Mouse (Mus musculus): ENCODE measurements at regions not wholly inside any gene's neighbourhood (a gene's known extent, or its start where the extent isn't known, plus 50 kb on each side); places are given as distances from the start of the nearest gene placed in this dataset.
A peak's percentile ranks its signal among the peaks of the same experiment; 100 is the strongest.

DNA sequence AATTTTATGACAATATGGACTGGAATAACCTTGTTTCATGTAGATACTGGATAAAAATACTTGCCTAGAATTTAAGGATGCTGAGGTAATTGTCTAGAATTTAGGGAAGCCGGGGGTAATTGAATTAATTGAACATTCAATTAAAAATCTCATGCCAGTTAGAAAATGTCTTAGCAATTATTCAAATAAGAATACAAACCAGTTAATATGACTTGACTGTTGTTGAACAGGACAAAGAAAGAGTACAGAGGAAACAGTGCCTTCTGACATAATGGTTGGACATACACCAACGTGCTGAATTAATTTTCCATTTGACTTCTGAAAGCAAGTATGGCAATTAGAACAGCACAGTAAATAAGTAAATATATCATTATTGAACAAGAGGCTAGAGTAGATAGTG, 377.4 kb upstream of the Vrk2 start:
- ATAC-seq (ENCODE audit: low FRiP score, low read depth) = no peak
- Histone ChIP-seq H3K36me3 (no peaks in the 10 kb centered on the region), H3K9me3 (no peaks in the 10 kb centered on the region), H3K9ac (replicated peaks) (no peak overlapping the region), H3K27ac (replicated peaks) (no peak overlapping the region), H3K4me3 (no peak overlapping the region), H3K4me1 (no peaks in the 10 kb centered on the region), H3K27me3 (no peaks in the 10 kb centered on the region), H3K4me2 (replicated peaks) (no peak overlapping the region)
- 77% methylated on average over 2 of the region's 2 CpGs for WGBS

GRCm38 (mm10) chr11:26967427-26967826, 373.6 kb upstream of the Vrk2 start:
- H3K4me2 ChIP-seq (replicated peaks) = no peak overlapping the region
- H3K9ac ChIP-seq (replicated peaks) = no peak overlapping the region
- no peaks in the 10 kb centered on the region for H3K27me3 ChIP-seq
- WGBS = 73% methylated on average over 4 of the region's 4 CpGs
- H3K36me3 ChIP-seq = no peaks in the 10 kb centered on the region
- no peak overlapping the region for H3K4me3 ChIP-seq
- no peaks in the 10 kb centered on the region for H3K9me3 ChIP-seq
- no peak for ATAC-seq (ENCODE audit: low FRiP score, low read depth)
- peaks cover 7% of the 10 kb centered on the region for H3K4me1 ChIP-seq
- no peak overlapping the region for H3K27ac ChIP-seq (replicated peaks)

- 55% methylated on average over 8 of the region's 8 CpGs for WGBS
- Histone ChIP-seq H3K4me3 (no peak overlapping the region), H3K9me3 (no peaks in the 10 kb centered on the region), H3K27me3 (no peaks in the 10 kb centered on the region), H3K27ac (replicated peaks) (0 out of 2 replicates have a peak overlapping the region, but pooled peaks have one; percentile 1), H3K9ac (replicated peaks) (no peak overlapping the region), H3K4me2 (replicated peaks) (no peak overlapping the region), H3K36me3 (no peaks in the 10 kb centered on the region), H3K4me1 (peaks cover 7% of the 10 kb centered on the region)
- 0 out of 2 replicates have a peak, but pooled peaks have one; percentile 7 for ATAC-seq (ENCODE audit: low FRiP score, low read depth)
These were observed 369.3 kb upstream of the Vrk2 start for GRCm38 (mm10) chr11:26962928-26963667.

GRCm38 (mm10) chr11:26962040-26962927, 368.5 kb upstream of the Vrk2 start:
- Histone ChIP-seq H3K27me3 (no peaks in the 10 kb centered on the region), H3K9ac (replicated peaks) (no peak overlapping the region), H3K4me1 (peaks cover 7% of the 10 kb centered on the region), H3K4me2 (replicated peaks) (no peak overlapping the region), H3K9me3 (no peaks in the 10 kb centered on the region), H3K4me3 (no peak overlapping the region), H3K27ac (replicated peaks) (0 out of 2 replicates have a peak overlapping the region, but pooled peaks have one; percentile 1), H3K36me3 (no peaks in the 10 kb centered on the region)
- WGBS = 63% methylated on average over 18 of the region's 18 CpGs
- ATAC-seq (ENCODE audit: low FRiP score, low read depth) = peak; percentile 14; the same call in 1 of the 2 replicates

DNA sequence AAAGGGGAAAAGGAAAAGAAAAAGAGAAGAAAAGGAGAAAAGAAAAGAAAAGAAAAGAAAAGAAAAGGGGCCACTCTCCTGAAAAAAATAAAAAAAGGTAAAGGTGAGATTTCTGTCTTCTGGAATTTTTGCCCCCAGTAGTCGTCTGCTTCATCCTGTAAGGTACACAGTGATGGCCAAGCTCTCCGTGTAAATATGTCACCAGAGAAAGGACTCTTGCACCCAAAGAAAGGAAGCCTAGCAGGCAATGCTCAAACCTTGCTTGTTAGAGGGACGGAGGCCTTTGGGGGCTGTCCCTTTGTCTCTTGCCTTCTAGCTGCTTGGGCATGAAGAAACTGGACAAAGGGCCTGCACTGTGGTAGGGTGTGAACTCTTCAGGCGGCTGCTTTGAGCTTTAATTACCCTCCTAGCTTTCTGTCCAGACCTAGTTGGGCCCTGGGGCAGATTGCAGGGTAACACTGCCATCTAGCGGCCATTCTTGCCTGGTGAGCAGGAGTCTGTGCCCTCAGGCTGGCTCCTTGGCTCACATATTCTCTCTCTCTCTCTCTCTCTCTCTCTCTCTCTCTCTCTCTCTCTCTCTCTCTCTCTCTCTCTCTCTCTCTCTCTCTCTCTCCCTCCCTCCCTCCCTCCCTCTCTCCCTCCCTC, 367.7 kb upstream of the Vrk2 start:
- Histone ChIP-seq H3K4me3 (no peak overlapping the region), H3K27me3 (no peaks in the 10 kb centered on the region), H3K9ac (replicated peaks) (no peak overlapping the region), H3K27ac (replicated peaks) (peak overlapping the region; percentile 46; the same call in 1 of the 2 replicates), H3K4me2 (replicated peaks) (peak overlapping the region; percentile 31), H3K4me1 (peaks cover 7% of the 10 kb centered on the region), H3K36me3 (no peaks in the 10 kb centered on the region), H3K9me3 (no peaks in the 10 kb centered on the region)
- peak; percentile 96 for ATAC-seq (ENCODE audit: low FRiP score, low read depth)
- WGBS = 4% methylated on average over 5 of the region's 5 CpGs

DNA sequence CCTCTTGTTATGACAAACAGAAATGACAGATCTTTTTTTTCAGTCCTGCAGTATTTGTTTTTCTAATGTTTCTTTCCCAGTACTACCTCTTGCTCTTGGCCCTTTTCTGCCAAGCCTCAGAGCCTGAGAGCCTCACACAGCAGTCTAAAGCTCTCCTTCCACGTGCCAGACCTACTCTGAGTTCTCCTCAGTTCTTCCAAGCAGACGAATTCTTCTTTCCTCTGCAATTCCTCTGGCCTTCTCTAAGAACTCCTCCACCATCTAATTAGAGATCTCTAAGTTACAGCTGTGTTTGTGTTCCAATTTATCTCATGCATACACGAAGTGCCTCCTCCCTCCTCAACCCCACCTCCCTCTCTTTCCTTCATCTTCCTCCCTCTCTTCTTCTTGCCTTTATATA, 362.4 kb upstream of the Vrk2 start:
- H3K27me3 ChIP-seq = no peaks in the 10 kb centered on the region
- H3K4me3 ChIP-seq = no peak overlapping the region
- no peak overlapping the region for H3K9ac ChIP-seq (replicated peaks)
- no peak for ATAC-seq (ENCODE audit: low FRiP score, low read depth)
- H3K4me2 ChIP-seq (replicated peaks) = no peak overlapping the region
- H3K36me3 ChIP-seq = no peaks in the 10 kb centered on the region
- H3K4me1 ChIP-seq = no peaks in the 10 kb centered on the region
- no peaks in the 10 kb centered on the region for H3K9me3 ChIP-seq
- WGBS = 75% methylated on average over 3 of the region's 3 CpGs
- no peak overlapping the region for H3K27ac ChIP-seq (replicated peaks)

DNA sequence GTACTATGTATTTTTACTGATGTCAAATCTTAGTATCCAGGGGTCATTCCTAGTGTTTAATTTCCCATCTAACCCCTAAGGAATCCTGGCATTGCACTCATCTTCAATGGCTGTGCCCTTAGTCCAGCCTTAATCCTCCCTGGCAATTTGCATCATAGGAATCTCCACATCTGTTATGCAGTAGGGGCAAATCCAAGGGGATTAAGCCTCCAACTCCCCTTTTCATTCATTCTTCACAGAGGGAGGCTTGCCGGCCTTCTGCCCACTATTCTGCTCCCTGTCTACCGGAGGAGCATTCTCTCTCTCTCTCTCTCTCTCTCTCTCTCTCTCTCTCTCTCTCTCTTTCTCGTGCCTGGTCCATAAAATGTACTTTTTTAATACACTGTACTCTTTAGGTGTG, 338.0 kb upstream of the Vrk2 start:
- 5% methylated on average over 3 of the region's 3 CpGs for WGBS
- Histone ChIP-seq H3K27ac (replicated peaks) (no peak overlapping the region), H3K9ac (replicated peaks) (no peak overlapping the region), H3K4me1 (peaks cover 3% of the 10 kb centered on the region; the same call in 1 of the 2 replicates), H3K36me3 (no peaks in the 10 kb centered on the region), H3K4me3 (no peak overlapping the region), H3K9me3 (no peaks in the 10 kb centered on the region), H3K27me3 (no peaks in the 10 kb centered on the region), H3K4me2 (replicated peaks) (no peak overlapping the region)
- ATAC-seq (ENCODE audit: low FRiP score, low read depth) = peak; percentile 93

DNA sequence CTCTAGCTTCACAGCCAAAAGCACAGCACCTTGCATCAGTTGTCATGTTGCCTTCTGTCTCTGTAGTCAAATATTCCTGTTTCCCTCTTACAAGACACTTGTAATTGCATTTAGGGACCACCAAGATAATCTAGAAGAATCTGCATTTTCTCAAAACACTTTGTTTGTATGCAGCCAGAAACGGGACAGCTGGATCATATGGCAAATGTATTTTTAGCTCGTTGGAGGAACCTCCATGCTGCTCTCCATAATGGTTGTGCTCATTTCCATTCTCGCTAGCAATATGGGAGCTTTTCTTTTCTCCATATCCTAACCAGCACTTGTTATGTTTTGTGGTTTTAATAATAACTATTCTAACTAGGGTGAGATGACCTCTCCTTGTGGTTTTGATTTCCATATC, 313.3 kb upstream of the Vrk2 start:
- H3K9me3 ChIP-seq = no peaks in the 10 kb centered on the region
- no peak overlapping the region for H3K9ac ChIP-seq (replicated peaks)
- no peak overlapping the region for H3K27ac ChIP-seq (replicated peaks)
- H3K4me2 ChIP-seq (replicated peaks) = no peak overlapping the region
- H3K4me1 ChIP-seq = no peaks in the 10 kb centered on the region
- WGBS = 88% methylated on average over 3 of the region's 3 CpGs
- no peaks in the 10 kb centered on the region for H3K27me3 ChIP-seq
- no peak for ATAC-seq (ENCODE audit: low FRiP score, low read depth)
- H3K36me3 ChIP-seq = no peaks in the 10 kb centered on the region
- no peak overlapping the region for H3K4me3 ChIP-seq

GRCm38 (mm10) chr11:26881635-26882034, 287.8 kb upstream of the Vrk2 start:
- Histone ChIP-seq H3K4me1 (no peaks in the 10 kb centered on the region), H3K4me2 (replicated peaks) (no peak overlapping the region)
- 56% methylated on average over 6 of the region's 6 CpGs for WGBS

More at GRCm38 (mm10) chr11:26881635-26882034, 287.8 kb upstream of the Vrk2 start:
- H3K36me3 ChIP-seq = no peaks in the 10 kb centered on the region
- H3K27me3 ChIP-seq = no peaks in the 10 kb centered on the region
- no peak overlapping the region for H3K27ac ChIP-seq (replicated peaks)
- ATAC-seq (ENCODE audit: low FRiP score, low read depth) = no peak
- no peak overlapping the region for H3K4me3 ChIP-seq
- no peaks in the 10 kb centered on the region for H3K9me3 ChIP-seq
- H3K9ac ChIP-seq (replicated peaks) = no peak overlapping the region
